Mouse (Mus musculus): ENCODE data around the gene Hnrnpab. TPM values are rescaled to one million over a fixed set of nuclear protein-coding genes. Genes with fewer than 3 reads are reported as not detected.
"Not testable (repeated sequence)": the region's sequence is repeated elsewhere in the genome, so short reads cannot be mapped to it uniquely, and the experiment has no call there.

Hnrnpab gene
- total and polyA plus RNA-seq, 3 experiments, result 184 to 1,104 (median 894) TPM

DNA sequence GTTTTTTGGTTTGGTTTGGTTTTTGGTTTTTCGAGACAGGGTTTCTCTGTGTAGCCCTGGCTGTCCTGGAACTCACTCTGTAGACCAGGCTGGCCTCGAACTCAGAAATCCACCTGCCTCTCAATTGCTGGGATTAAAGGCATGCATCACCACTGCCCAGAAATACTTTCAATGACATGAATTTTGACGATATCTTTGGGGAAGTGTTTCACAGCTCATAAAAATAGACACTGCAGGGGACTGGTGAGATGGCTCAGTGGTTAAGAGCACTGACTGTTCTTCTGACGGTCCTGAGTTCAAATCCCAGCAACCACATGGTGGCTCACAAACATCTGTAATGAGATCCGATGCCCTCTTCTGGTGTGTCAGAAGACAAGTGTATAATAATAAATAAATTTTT lies 3.3 kb upstream of the Hnrnpab start:
- peak overlapping the region; percentile 93 for H3K27ac ChIP-seq (ENCODE audit: control insufficient read depth, low read depth, low read length)
- peaks cover 5 to 31% of the 10 kb centered on the region in 2 experiments for H3K4me1 ChIP-seq (ENCODE audit: control insufficient read depth in 1 of 2, insufficient read depth in 2 of 2, low read length in 2 of 2)
- peak overlapping the region in 1 of 2 experiments; percentile 43; a peak in 2 of 4 replicates for H3K4me3 ChIP-seq (ENCODE audit: control insufficient read depth in 1 of 2, insufficient read depth in 1 of 2, low read depth in 2 of 2, low read length in 2 of 2)
- H3K79me2 ChIP-seq (ENCODE audit: control insufficient read depth, insufficient read depth, low read length, poor library complexity), result peaks cover 21% of the 10 kb centered on the region
- TF ChIP-seq TBP (IDR thresholded peaks at IDR 0.05; ENCODE audit: low read depth, low read length), result peak; percentile 98
- peak; percentile 35; the same call in 1 of the 2 replicates for TF ChIP-seq ZNF384 (IDR thresholded peaks at IDR 0.05; ENCODE audit: low read depth, low read length)
- TF ChIP-seq ELF1 (IDR thresholded peaks at IDR 0.05; ENCODE audit: low read depth, low read length), result 0 out of 2 replicates have a peak, but pooled peaks have one; percentile 34
- peak; percentile 84; the same call in 1 of the 2 replicates for TF ChIP-seq MAFK (IDR thresholded peaks at IDR 0.05; ENCODE audit: borderline replicate concordance, low read depth, low read length)
- peak; percentile 6; the same call in 1 of the 2 replicates for TF ChIP-seq HCFC1 (IDR thresholded peaks at IDR 0.05; ENCODE audit: low read depth, low read length)
- H3K36me3 ChIP-seq (ENCODE audit: control insufficient read depth in 1 of 2, insufficient read depth in 2 of 2, low read length in 2 of 2), result peaks cover 7 to 26% of the 10 kb centered on the region in 2 experiments
- peak overlapping the region; percentile 3 for H3K9ac ChIP-seq (ENCODE audit: control insufficient read depth, low read depth, low read length, poor library complexity, severe bottlenecking)
- DNase-seq (ENCODE audit: low read depth, low spot score), result peak; percentile 89
- not testable (repeated sequence) for H3K9me3 ChIP-seq (replicated peaks; ENCODE audit: insufficient read depth, low read length); H3K27me3 ChIP-seq (ENCODE audit: control insufficient read depth in 1 of 2, insufficient read depth in 2 of 2, low read length in 2 of 2)

DNA sequence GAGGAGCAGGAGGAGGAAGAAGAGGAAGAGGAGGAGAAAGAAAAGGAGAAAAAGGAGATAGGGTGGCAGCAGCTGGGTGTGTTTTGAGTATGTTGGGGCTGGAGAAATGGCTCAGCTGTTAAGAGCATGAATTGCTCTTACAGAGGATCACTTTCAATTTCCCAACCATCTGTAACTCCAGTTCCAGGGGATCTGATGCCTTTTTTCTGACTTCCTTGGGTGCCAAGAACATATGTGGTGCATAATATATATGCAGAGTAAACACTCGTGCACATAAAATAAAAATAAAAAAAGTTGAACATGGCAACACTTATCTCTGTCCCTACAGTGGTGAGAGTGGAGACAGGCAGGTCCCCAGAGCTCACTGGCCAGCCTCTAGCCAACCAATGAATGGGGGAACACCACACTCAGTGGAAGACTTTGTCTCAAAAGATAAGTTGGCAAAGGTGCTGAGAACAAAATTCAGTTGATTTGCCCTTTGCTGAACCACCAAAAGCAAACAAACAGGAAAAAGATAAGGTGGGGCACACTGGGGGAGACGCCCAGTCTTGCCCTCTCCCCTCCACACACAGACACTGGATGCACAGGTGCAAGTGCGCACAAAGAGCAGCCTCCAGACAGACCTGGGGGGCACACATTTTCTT lies 2.7 kb upstream of the Hnrnpab start:
- no peaks in the 10 kb centered on the region for H3K9me3 ChIP-seq (replicated peaks; ENCODE audit: insufficient read depth, low read length)
- H3K27ac ChIP-seq (ENCODE audit: control insufficient read depth, low read depth, low read length), result peak overlapping the region; percentile 93
- H3K36me3 ChIP-seq (ENCODE audit: control insufficient read depth in 1 of 2, insufficient read depth in 2 of 2, low read length in 2 of 2), result peaks cover 11 to 32% of the 10 kb centered on the region in 2 experiments
- peaks cover 27% of the 10 kb centered on the region for H3K79me2 ChIP-seq (ENCODE audit: control insufficient read depth, insufficient read depth, low read length, poor library complexity)
- peaks cover 5 to 30% of the 10 kb centered on the region in 2 experiments for H3K4me1 ChIP-seq (ENCODE audit: control insufficient read depth in 1 of 2, insufficient read depth in 2 of 2, low read length in 2 of 2)
- peak overlapping the region; percentile 54 for H3K9ac ChIP-seq (ENCODE audit: control insufficient read depth, low read depth, low read length, poor library complexity, severe bottlenecking)
- H3K4me3 ChIP-seq (ENCODE audit: control insufficient read depth in 1 of 2, insufficient read depth in 1 of 2, low read depth in 2 of 2, low read length in 2 of 2), result peak overlapping the region; percentile 27 to 43
- no peaks in the 10 kb centered on the region for H3K27me3 ChIP-seq (ENCODE audit: control insufficient read depth in 1 of 2, insufficient read depth in 2 of 2, low read length in 2 of 2)
- peak; percentile 93 for DNase-seq (ENCODE audit: low read depth, low spot score)
- TF ChIP-seq USF2 (IDR thresholded peaks at IDR 0.05; ENCODE audit: borderline replicate concordance in 1 of 2, insufficient read depth in 1 of 2, low read depth in 1 of 2, low read length in 2 of 2), result no peak
- TF ChIP-seq EP300 (IDR thresholded peaks at IDR 0.05; ENCODE audit: low read depth in 1 of 2, low read length in 2 of 2), result peak; percentile 93 to 96
- TF ChIP-seq BHLHE40 (IDR thresholded peaks at IDR 0.05; ENCODE audit: borderline replicate concordance, low read depth, low read length), result peak; percentile 50; the same call in 1 of the 2 replicates
- 0 out of 2 replicates have a peak, but pooled peaks have one; percentile 13 for TF ChIP-seq ELF1 (IDR thresholded peaks at IDR 0.05; ENCODE audit: low read depth, low read length)
- TF ChIP-seq UBTF (IDR thresholded peaks at IDR 0.05; ENCODE audit: borderline replicate concordance, insufficient read depth, low read depth, low read length), result no peak
- TF ChIP-seq MYC (IDR thresholded peaks at IDR 0.05; ENCODE audit: low read depth, low read length), result peak; percentile 45; the same call in 1 of the 2 replicates
- no peak for TF ChIP-seq CHD2 (IDR thresholded peaks at IDR 0.05; ENCODE audit: low read length)
- no peak for TF ChIP-seq ZKSCAN1 (IDR thresholded peaks at IDR 0.05; ENCODE audit: low read depth, low read length)
- TF ChIP-seq TBP (IDR thresholded peaks at IDR 0.05; ENCODE audit: low read depth, low read length), result no peak
- no peak for TF ChIP-seq SMC3 (IDR thresholded peaks at IDR 0.05; ENCODE audit: low read depth, low read length)
- TF ChIP-seq POLR2AphosphoS2 (IDR thresholded peaks at IDR 0.05; ENCODE audit: low read length), result peak; percentile 74
- no peak; the same call in 1 of the 2 replicates for TF ChIP-seq MAFK (IDR thresholded peaks at IDR 0.05; ENCODE audit: borderline replicate concordance, low read depth, low read length)
- TF ChIP-seq RCOR1 (IDR thresholded peaks at IDR 0.05; ENCODE audit: low read depth, low read length), result peak; percentile 82
- no peak for TF ChIP-seq CTCF (IDR thresholded peaks at IDR 0.05 in 2 of 3, conservative IDR thresholded peaks at IDR 0.05 in 1 of 3; ENCODE audit: control insufficient read depth in 1 of 3, insufficient read depth in 1 of 3, low read depth in 2 of 3, low read length in 3 of 3, poor library complexity in 1 of 3, severe bottlenecking in 1 of 3)
- peak; percentile 85 for TF ChIP-seq ZNF384 (IDR thresholded peaks at IDR 0.05; ENCODE audit: low read depth, low read length)
- TF ChIP-seq NRF1 (IDR thresholded peaks at IDR 0.05; ENCODE audit: insufficient read depth, low read depth, low read length, poor library complexity, severe bottlenecking), result no peak; the same call in 1 of the 2 replicates
- TF ChIP-seq ZMIZ1 (IDR thresholded peaks at IDR 0.05; ENCODE audit: low read depth, low read length), result peak; percentile 24; the same call in 1 of the 2 replicates
- TF ChIP-seq KAT2A (conservative IDR thresholded peaks at IDR 0.05; ENCODE audit: low read depth, low read length), result no peak; the same call in 1 of the 2 replicates
- TF ChIP-seq USF1 (IDR thresholded peaks at IDR 0.05; ENCODE audit: low read depth, low read length), result no peak
- no peak for TF ChIP-seq GABPA (IDR thresholded peaks at IDR 0.05; ENCODE audit: low read depth, low read length)
- TF ChIP-seq HCFC1 (IDR thresholded peaks at IDR 0.05; ENCODE audit: low read depth, low read length), result peak; percentile 53
- TF ChIP-seq SIN3A (IDR thresholded peaks at IDR 0.05; ENCODE audit: low read length), result peak; percentile 85
- TF ChIP-seq MXI1 (IDR thresholded peaks at IDR 0.05; ENCODE audit: low read depth, low read length), result peak; percentile 63
- peak; percentile 92 for TF ChIP-seq GATA1 (IDR thresholded peaks at IDR 0.05; ENCODE audit: low read depth, low read length)
- TF ChIP-seq MYB (IDR thresholded peaks at IDR 0.05; ENCODE audit: low read depth, low read length), result peak; percentile 89
- peak; percentile 52; the same call in 1 of the 2 replicates for TF ChIP-seq NELFE (IDR thresholded peaks at IDR 0.05; ENCODE audit: low read depth, low read length)
- peak; percentile 60 for TF ChIP-seq TAL1 (IDR thresholded peaks at IDR 0.05; ENCODE audit: low read length)
- peak; percentile 86 for TF ChIP-seq TCF12 (IDR thresholded peaks at IDR 0.05; ENCODE audit: low read depth, low read length)

All from MEL (cell line).